Mouse (Mus musculus): ENCODE data around the gene Etv2.

- TF ChIP-seq POLR2A (IDR thresholded peaks at IDR 0.05; ENCODE audit: borderline replicate concordance, extremely low read depth, low read depth, low read length) = no peak
- TF ChIP-seq CTCF (IDR thresholded peaks at IDR 0.05; ENCODE audit: insufficient read depth, low read length) = 0 out of 2 replicates have a peak, but pooled peaks have one; percentile 14
Observed at GRCm38 (mm10) chr7:30634621-30635020, 1.0 kb downstream of the Etv2 start.

Data from lung, adult 2 months (tissue).